Mouse (Mus musculus): ENCODE measurements around the gene St14.
"Not testable (repeated sequence)": the region's sequence is repeated elsewhere in the genome, so short reads cannot be mapped to it uniquely, and the experiment has no call there.

DNA sequence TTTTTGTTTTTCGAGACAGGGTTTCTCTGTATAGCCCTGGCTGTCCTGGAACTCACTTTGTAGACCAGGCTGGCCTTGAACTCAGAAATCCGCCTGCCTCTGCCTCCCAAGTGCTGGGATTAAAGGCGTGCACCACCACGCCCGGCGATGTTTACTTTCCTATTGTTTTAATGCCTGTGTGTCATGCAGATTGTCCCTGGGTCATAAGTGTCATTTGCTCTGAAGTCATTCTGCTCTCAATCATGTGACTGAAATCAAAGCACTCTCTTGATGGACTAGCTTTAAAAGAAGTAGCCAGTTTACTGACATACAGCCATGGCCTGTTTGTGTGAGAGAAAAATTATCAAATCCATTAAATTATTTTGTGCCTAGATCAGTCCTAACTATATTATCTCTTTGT lies 80.1 kb downstream of the St14 start:
- not testable (repeated sequence) for TF ChIP-seq SRF (IDR thresholded peaks at IDR 0.05; ENCODE audit: control insufficient read depth, insufficient read length, low read depth); CEBPB (IDR thresholded peaks at IDR 0.05; ENCODE audit: insufficient read depth, poor library complexity, severe bottlenecking); POLR2A (IDR thresholded peaks at IDR 0.05; ENCODE audit: insufficient read length, low read depth); MAX (IDR thresholded peaks at IDR 0.05; ENCODE audit: low read depth); TCF12 (IDR thresholded peaks at IDR 0.05; ENCODE audit: insufficient read depth, poor library complexity, severe bottlenecking); USF1 (IDR thresholded peaks at IDR 0.05; ENCODE audit: low read depth); MYOD1 (IDR thresholded peaks at IDR 0.05; ENCODE audit: control insufficient read depth in 1 of 3, insufficient read length in 2 of 3, low read depth in 2 of 3); TCF3 (IDR thresholded peaks at IDR 0.05; ENCODE audit: insufficient read length, low read depth); E2F4 (IDR thresholded peaks at IDR 0.05; ENCODE audit: insufficient read depth)
